Mouse (Mus musculus) liver, postnatal 0 days (tissue): ENCODE measurements at regions not wholly inside any gene's neighbourhood (a gene's known extent, or its start where the extent isn't known, plus 50 kb on each side); places are given as distances from the start of the nearest gene placed in this dataset.

ENCODE experiments used
- CTCF ChIP-seq: sonication (generic); IDR thresholded peaks from 2 replicates; pipeline ENCODE4 v1.5.1; 2016; ENCODE audit warnings: antibody characterized with exemption, low read depth
- EP300 ChIP-seq: IDR thresholded peaks from 2 replicates; pipeline ENCODE4 v1.6.1; 2016; ENCODE audit warnings: antibody characterized with exemption, low read depth, mild to moderate bottlenecking

GRCm38 (mm10) chr10:51843099-51843498, 165.5 kb downstream of the Rfx6 start:
- TF ChIP-seq CTCF (no peak), EP300 (no peak)
